Comparison of ENCODE assay signal across 23 mouse cellular contexts in the genomic region with DNA sequence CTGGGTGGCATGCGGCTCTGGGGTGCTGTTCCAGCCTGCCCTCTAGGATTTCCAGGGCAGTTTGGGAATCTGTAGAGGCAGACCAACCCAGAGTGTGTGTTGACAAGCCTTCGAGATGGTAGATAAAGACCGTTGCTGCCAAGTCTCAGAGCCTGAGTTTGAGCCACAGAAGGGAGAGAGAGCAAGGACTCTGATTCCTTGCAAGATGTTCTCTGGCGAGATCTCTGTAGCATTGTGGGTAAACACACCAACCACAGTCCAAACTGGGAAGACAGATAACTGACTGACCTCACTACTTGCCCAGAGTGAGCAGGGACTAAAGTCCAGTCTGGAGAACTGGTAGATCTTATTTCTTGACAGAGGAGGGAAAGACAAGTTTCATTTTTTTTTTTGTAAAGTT. TPM values are rescaled to one million over a fixed set of nuclear protein-coding genes. Genes with fewer than 3 reads are reported as not detected.
DNase-seq lines count a peak whose midpoint lies in the region; ATAC-seq lines count a peak whose summit lies in the region.
"Had no signal": no experiment of that assay in that cellular context is flagged by ENCODE, and none has a peak within 500 bp of the region (broad histone marks: within the 10 kb centered on the region; RNA-seq: fewer than 3 reads in every experiment).

No protein-coding gene starts in this region.

- no peak for ATAC-seq in hindbrain, embryonic 13.5 days (ENCODE audit: low FRiP score)
- no peak for ATAC-seq in erythroid progenitor cell, adult 5-6 weeks (replicated peaks; ENCODE audit: low FRiP score, poor library complexity, severe bottlenecking)
- ATAC-seq: forebrain, embryonic 13.5 days; hindbrain, postnatal 0 days; liver, postnatal 0 days had no signal

- WGBS in hindbrain, embryonic 10.5 days = 86% methylated on average over 4 of the region's 4 CpGs
- 87% methylated on average over 4 of the region's 4 CpGs for WGBS in hindbrain, embryonic 13.5 days

- H3K9me3 ChIP-seq in hindbrain, embryonic 10.5 days = no peaks in the 10 kb centered on the region
- no peaks in the 10 kb centered on the region for H3K9me3 ChIP-seq in hindbrain, embryonic 13.5 days
- H3K9me3 ChIP-seq: forebrain, embryonic 13.5 days; heart, embryonic 15.5 days; megakaryocyte, embryonic 14.5 days had no signal

- H3K36me3 ChIP-seq in hindbrain, embryonic 10.5 days = no peaks in the 10 kb centered on the region
- peaks cover 12% of the 10 kb centered on the region for H3K36me3 ChIP-seq in hindbrain, embryonic 13.5 days
- H3K36me3 ChIP-seq: heart, embryonic 15.5 days had no signal

- DNase-seq in hindbrain, embryonic 10.5 days (ENCODE audit: low spot score) = no peak
- DNase-seq in 3T3-L1 (ENCODE audit: low read depth, low spot score) (peak; percentile 51), NIH3T3 (ENCODE audit: low read depth) (peak; percentile 63)
- peak; percentile 18 for DNase-seq in fat pad, adult 2 months (ENCODE audit: extremely low read depth, low read depth, low spot score)
- DNase-seq in cerebellum, adult 9-11 months = no peak
- no peak for DNase-seq in thymus, postnatal 10 days (ENCODE audit: low spot score in 2 of 2)
- DNase-seq: adrenal gland, postnatal 25 days; cerebellum, adult 9-10 months; kidney, adult 8-10 months; layer of hippocampus, postnatal 36 days; liver, postnatal 0 days; thymus, postnatal 36 days had no signal

- peak overlapping the region; percentile 53; the same call in 1 of the 2 replicates for H3K27ac ChIP-seq in hindbrain, embryonic 10.5 days
- H3K27ac ChIP-seq in hindbrain, embryonic 13.5 days = no peak overlapping the region
- H3K27ac ChIP-seq: forebrain, embryonic 13.5 days; hindbrain, postnatal 0 days had no signal

- H3K27me3 ChIP-seq in hindbrain, embryonic 10.5 days (ENCODE audit: insufficient read depth, poor library complexity, severe bottlenecking) = no peaks in the 10 kb centered on the region
- no peaks in the 10 kb centered on the region for H3K27me3 ChIP-seq in hindbrain, embryonic 13.5 days
- H3K27me3 ChIP-seq: forebrain, embryonic 13.5 days; heart, embryonic 15.5 days had no signal

- H3K4me3 ChIP-seq in hindbrain, embryonic 10.5 days = no peak overlapping the region
- no peak overlapping the region for H3K4me3 ChIP-seq in hindbrain, embryonic 13.5 days
- H3K4me3 ChIP-seq: forebrain, embryonic 13.5 days; heart, embryonic 15.5 days; megakaryocyte, embryonic 14.5 days had no signal

- no peak overlapping the region for H3K4me2 ChIP-seq in hindbrain, embryonic 13.5 days
- H3K4me2 ChIP-seq: forebrain, embryonic 13.5 days; heart, embryonic 15.5 days had no signal

- H3K4me1 ChIP-seq in hindbrain, embryonic 10.5 days (replicated peaks) = peaks cover 28% of the 10 kb centered on the region
- peaks cover 7% of the 10 kb centered on the region; the same call in 1 of the 2 replicates for H3K4me1 ChIP-seq in hindbrain, embryonic 13.5 days (replicated peaks)
- H3K4me1 ChIP-seq: forebrain, embryonic 13.5 days had no signal

- no peak overlapping the region for H3K9ac ChIP-seq in hindbrain, embryonic 13.5 days
- H3K9ac ChIP-seq: forebrain, embryonic 13.5 days; heart, embryonic 15.5 days; liver, postnatal 0 days had no signal

RNA-seq across cellular contexts. Expression of a gene that starts 34.1 kb away (rescaled TPM):
- polyA plus RNA-seq in hindbrain, embryonic 10.5 days (2016; fragmentation: Nextera tagmentation; extraction: Ambion mirVana) = not detected in 2 replicates
- polyA plus RNA-seq in hindbrain, embryonic 13.5 days (2015; fragmentation: Nextera tagmentation; extraction: Ambion mirVana) = not detected in 2 replicates
- not detected in 2 replicates for total RNA-seq in erythroid progenitor cell, adult 5-6 weeks (2015; ENCODE audit: low replicate concordance)
- total RNA-seq in erythroid progenitor cell, adult 5-6 weeks (2017; ENCODE audit: low replicate concordance) = not detected in 2 replicates
- total RNA-seq: adrenal gland, postnatal 25 days; gastrocnemius, adult 18-20 months; hindbrain, postnatal 0 days; layer of hippocampus, postnatal 36 days; left cerebral cortex, postnatal 36 days had no signal
- polyA plus RNA-seq: forebrain, embryonic 13.5 days; heart, embryonic 15.5 days; large intestine, adult 2 months; liver, postnatal 0 days; spleen, adult 2 months; stomach, embryonic 16.5 days had no signal

RNA-seq across cellular contexts. Expression of a gene that starts 44.6 kb away (rescaled TPM):
- polyA plus RNA-seq in hindbrain, embryonic 10.5 days (2016; fragmentation: Nextera tagmentation; extraction: Ambion mirVana) = 28.7 and 30.3 TPM in 2 replicates
- polyA plus RNA-seq in hindbrain, embryonic 13.5 days (2015; fragmentation: Nextera tagmentation; extraction: Ambion mirVana) = 35.7 and 37.6 TPM in 2 replicates
- total RNA-seq in erythroid progenitor cell, adult 5-6 weeks (2015; ENCODE audit: low replicate concordance) = 7.1 and 12.6 TPM in 2 replicates
- 9.8 TPM in 2 replicates for total RNA-seq in erythroid progenitor cell, adult 5-6 weeks (2017; ENCODE audit: low replicate concordance)

Comparison
In these comparisons a context has a peak if more than half of its experiments do, and no peak if none do; other contexts are left out.
1. DNase-seq: peak in 3T3-L1 (single experiment), NIH3T3 (single experiment) and fat pad, adult 2 months (single experiment); none in hindbrain, embryonic 10.5 days (single experiment), cerebellum, adult 9-11 months (single experiment) and thymus, postnatal 10 days (0 of 2).